Mouse (Mus musculus) T-helper 2 cell (primary cell): ENCODE data around the gene Upk3bl.
"Not testable (repeated sequence)": the region's sequence is repeated elsewhere in the genome, so short reads cannot be mapped to it uniquely, and the experiment has no call there.

Experiments used
- in situ Hi-C: fragments of 300-600 bp; cut with MboI, MseI; formaldehyde crosslinking; loops from one replicate; pipeline ENCODE4 v1.15.1; 2025; ENCODE audit warnings: high pct_unique_total_duplicates

Gene Upk3bl

DNA sequence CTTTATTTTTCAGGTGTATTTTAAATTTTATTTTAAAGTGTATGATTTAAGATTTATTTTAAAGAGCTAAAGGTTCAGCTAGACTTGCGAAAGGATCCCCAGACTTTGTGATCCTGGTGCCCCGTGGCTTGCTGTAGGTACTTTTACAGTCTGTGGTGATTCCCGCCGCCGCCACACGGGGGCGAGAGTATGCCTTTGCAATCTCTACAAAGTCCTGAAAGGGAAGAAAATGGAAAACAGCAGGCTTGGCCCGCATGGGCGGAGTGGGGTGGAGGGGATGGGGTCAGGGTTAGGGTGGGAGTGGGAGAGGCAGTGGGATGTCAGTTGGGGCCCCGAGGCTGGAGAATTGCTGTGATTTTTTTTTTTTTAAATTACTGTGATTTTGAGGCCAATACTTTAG is 8.3 kb upstream of the Upk3bl start:
- in situ Hi-C loops = no loop called here

DNA sequence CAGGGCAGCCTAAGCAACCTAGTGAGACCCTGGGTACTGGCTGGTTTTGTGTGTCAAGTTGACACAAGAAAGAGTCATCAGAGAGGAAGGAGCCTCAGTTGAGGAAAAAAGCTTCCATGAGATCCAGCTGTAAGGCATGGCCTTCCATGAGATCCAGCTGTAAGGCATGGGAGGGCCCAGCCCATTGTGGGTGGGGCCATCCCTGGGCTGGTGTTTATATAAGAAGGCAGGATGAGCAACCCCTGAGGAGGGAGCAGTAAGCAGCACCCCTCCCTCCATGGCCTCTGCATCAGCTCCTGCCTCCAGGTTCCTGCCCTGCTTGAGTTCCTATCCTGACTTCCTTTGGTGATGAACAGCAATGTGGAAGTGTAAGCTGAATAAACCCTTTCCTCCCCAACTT is 5.8 kb upstream of the Upk3bl start:
- in situ Hi-C loops = not testable (repeated sequence)

DNA sequence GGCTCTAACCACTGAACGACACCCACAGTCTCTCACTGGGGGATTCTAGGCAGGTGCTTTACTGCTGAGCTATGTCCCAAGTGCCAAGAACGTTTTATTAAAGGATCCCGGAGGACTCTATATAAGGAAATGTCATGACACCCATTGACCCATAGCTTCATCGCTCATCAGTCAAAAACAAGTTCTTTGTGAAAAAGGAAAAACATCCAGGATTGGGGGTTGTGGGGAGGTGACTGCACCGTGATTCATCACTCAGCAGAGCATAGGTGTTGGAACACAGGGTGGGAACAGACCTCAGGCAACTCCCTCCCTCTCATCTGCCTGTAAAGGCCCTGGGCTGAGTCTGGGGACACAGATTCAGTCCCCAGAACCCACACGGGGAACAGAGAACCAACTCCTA is 4.4 kb upstream of the Upk3bl start:
- in situ Hi-C loops = no loop called here

- in situ Hi-C loops = no loop called here
Measured at GRCm38 (mm10) chr5:136051231-136052085, 2.8 kb upstream of the Upk3bl start.

DNA sequence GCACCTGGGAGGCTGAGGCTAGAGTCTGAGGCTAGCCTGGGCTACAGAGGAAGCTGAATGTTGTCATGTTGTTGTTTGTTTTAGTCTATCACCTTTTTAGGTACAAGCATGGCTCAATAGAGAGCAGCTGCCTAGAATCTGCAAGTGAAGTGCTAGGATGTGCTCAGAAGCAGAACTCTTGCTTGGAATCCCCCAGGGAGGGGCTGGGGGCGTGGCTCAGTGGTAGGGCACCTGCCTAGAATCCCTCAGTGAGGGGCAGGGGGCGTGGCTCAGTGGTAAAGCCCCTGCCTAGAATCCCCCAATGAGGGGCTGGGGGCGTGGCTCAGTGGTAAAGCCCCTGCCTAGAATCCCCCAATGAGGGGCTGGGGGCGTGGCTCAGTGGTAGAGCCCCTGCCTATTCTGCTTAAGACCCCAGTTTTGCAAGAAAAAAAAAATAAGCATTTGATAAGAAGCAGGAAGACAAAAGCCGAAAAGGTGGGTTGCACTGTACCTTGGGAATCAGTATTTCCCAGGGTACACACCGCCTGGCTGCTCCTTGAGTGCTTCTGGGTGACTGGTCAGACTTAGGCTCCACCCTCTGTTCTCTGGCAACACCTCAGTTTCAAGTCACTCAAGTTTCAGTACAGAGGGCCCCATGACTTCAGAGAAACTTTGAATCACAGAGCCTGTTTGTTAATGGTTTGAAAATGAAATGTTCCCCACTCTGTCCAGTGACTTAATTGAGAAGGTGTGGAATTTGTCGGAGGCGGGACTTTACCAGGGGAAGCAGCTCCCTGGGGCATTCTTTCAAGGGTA is 1.2 kb upstream of the Upk3bl start:
- in situ Hi-C loops = no loop called here

DNA sequence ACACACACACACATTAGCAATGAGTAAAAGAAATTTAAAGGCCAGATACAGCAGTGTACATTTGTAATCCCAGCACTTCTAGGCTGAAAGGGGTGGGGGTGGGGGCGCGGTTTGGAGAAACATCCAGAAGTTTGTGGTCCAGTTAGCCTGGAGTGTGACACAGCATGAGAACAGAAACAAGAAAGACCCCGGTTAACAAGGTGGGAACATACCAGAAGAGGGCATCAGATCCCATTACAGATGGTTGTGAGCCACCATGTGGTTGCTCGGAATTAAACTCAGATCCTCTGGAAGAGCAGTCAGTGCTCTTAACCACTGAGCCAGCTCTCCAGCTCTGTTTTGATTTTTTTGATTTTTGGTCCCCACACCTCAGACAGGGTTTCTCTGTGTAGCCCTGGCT is 1.8 kb downstream of the Upk3bl start:
- in situ Hi-C loops = loop anchor here (5.0 kb wide), 1 partner anchor 74 kb away; the partner anchor contains the start of gene Zp3

- in situ Hi-C loops = loop anchor here (5.0 kb wide), 1 partner anchor 75 kb away; the partner anchor contains the start of gene Zp3
Measured at GRCm38 (mm10) chr5:136057085-136057484, 2.8 kb downstream of the Upk3bl start.

- in situ Hi-C loops = no loop called here
Measured at GRCm38 (mm10) chr5:136061567-136061966, 7.3 kb downstream of the Upk3bl start.

- in situ Hi-C loops = no loop called here
Measured at GRCm38 (mm10) chr5:136063920-136064319, 9.6 kb downstream of the Upk3bl start.

- in situ Hi-C loops = not testable (repeated sequence)
Measured at GRCm38 (mm10) chr5:136066404-136067148, 12.3 kb downstream of the Upk3bl start.

- in situ Hi-C loops = no loop called here
Measured at GRCm38 (mm10) chr5:136069411-136069810, 15.1 kb downstream of the Upk3bl start.

DNA sequence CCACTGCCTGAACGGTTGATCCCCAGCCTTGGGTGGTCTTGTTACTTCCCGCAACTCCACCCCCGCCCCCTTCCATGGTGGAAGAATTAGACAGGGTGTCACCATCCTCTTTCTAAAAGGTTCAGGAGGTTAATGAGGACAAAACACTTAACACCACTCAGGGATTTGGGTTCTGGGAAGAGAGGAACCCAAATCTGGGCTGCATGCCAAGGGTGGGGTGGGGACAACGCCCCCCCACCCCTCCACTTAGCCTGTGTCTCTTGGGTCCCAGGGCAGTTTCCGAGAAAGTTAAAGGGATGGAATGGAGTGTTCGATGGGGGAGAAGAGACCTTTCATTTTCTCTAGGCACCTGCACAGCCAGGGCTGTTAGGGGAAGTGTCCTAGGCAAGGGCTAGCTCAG is 18.8 kb downstream of the Upk3bl start:
- in situ Hi-C loops = no loop called here

DNA sequence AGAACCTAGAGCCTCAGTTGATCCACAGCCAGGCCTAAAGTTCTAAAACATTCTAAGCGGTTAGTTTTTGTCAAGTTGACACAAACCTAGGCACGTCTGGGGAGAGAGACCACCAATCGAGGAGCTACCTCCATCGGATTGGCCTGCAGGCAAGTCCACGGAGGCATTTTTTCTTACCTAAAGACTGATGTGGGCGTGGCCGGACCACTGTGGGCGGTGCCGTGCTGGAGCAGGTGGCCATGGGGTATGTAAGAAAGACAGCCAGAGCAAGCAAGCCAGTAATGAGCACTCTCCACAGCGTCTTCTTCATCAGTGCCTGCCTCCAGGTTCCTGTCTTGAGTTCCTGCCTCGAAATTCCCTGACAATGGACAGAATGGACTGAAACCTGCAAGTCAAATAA is 19.2 kb downstream of the Upk3bl start:
- in situ Hi-C loops = no loop called here

DNA sequence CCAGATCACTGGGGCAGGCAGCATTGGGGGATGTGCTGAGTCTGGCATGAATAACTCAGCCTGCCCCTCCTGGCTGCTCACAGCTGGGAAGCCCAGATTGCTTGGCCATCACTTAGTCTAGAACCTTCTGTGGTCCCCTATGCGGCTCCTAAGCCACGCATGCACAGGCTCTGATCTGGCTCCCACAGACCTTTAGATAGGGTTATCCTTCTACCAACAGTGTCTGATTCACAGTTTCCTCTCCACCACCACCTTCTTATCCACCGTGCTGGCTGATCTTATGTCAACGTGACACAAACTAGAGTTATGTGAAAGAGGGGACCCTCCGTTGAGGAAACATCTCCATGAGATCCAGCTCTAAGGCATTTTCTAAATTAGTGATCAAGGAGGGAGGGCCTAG is 20.8 kb downstream of the Upk3bl start:
- in situ Hi-C loops = no loop called here

- in situ Hi-C loops = no loop called here
Measured at GRCm38 (mm10) chr5:136076284-136076683, 22.0 kb downstream of the Upk3bl start.

DNA sequence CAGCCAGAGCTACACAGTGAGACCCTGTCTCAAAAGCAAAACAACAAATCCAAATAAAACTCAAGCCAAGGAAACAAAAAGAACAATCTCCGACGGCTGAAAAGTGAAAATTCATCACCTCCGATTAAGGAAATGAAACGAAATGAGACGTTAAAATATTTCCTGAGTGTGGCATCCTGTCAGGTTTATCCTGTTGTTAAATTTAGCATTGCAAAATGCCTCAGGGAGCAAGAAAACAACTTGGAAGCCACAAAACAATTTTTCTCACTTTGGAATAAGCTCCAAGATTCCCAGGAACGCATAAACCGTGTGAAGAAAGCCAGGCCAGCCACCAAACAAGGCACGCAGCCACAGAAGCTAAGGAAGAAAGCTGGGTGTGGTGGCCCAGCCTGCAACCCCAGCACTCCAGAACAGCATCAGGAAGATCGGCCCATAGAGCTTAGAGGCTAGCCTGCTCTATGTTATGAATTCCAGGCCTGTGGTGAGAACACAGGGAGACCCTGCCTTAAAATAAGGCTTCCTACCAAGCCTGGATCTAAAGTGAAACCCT is 22.8 kb downstream of the Upk3bl start:
- in situ Hi-C loops = no loop called here

DNA sequence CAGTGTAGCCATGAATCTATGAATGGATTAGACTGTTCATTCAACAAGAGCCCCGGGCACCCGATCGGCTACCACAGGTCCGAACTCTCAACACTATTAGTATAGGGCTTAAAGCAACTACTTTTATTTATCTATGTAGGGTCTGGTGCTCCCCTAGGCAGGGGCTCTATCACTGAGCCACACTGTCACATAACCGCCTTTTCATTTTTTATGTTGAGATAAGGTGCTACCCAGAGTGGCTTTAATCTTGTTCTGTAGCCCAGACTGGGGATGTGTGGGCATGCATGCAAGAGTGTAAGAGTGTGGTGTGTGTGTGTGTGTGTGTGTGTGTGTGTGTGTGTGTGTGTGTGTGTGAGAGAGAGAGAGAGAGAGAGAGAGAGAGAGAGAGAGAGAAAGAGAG is 23.8 kb downstream of the Upk3bl start:
- in situ Hi-C loops = no loop called here

DNA sequence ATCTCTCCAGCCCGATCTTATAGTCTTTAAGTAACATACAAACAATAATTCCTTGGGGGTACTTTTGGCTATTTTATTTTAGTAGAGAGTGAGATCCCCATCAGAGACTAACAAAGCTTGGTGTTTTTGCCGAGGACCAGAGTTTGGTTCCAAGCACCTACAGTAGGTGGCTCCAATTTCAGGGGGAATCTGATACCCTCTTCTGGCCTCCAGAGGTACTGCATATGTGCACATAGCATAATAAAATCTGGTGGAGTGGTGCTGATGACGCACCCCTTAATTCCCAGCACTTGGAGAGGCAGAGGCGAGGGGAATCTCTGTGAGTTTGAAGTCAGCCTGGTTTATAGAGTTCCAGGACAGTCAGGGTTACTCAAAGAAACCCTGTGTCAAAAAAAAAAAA is 28.1 kb downstream of the Upk3bl start:
- in situ Hi-C loops = no loop called here

DNA sequence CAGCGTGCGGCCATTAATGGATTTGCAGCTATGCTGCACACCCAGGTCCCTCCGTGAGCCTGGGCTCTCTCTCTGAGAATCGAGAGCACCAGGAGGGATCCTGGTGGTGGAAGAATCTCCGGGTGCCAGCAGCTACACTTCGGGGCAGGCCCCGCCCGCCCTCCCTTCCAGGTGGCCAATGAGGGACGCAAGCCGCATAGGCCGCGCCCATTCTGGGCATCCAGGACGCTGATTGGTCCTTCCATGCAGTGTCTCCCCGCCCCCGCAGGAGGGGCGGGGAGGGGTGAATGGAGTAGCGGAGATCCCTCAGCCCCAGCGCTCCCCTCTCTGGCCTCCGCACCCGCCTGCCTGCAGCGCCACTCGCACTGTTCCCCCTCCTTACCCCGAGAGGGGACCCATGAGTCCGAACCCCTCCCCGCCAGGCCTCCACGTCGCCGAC is 29.4 kb downstream of the Upk3bl start, which contains the start of gene Rasa4:
Gene Rasa4 (plus strand): TSS at position 248 of the 439 bp plus-strand sequence.
- in situ Hi-C loops = no loop called here

DNA sequence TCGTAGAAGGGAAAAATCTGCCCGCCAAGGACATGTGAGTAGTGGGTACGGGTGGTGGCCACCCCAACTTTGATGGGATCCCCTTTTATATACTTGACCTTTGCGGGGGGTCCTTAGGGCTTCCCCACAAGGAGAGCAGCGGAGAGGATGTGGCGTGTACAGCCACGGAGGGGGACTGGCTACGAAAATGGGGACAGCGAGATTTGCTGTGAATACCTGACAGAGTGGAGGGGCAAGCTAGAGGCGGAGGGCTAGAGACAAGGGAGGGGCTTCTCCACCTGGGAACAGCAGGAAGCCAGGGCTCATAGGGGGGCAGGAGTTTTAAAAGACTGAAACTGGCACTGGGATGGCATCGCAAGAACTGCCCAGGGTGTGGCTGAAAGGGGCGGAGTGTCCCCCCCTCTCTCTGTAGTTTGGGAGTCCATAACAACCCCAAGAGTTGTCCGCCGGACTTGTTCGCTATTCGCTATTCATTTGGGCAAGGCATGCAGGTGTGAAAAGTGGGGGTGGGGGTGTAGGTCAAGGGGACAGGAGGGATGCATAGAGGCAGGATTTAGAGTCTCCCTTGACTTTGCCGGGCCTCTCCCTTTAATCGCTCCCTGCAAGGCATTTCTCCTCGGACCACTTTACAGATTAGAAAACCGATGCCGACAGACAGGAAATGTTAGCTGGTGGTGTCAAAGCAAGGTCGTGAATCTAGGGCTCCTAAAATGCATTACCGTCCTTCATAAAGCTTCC is 30.0 kb downstream of the Upk3bl start:
- in situ Hi-C loops = no loop called here
